Mouse (Mus musculus) midbrain, embryonic 11.5 days (tissue): ENCODE data around the gene Prkaa2. TPM values are rescaled to one million over a fixed set of nuclear protein-coding genes. Genes with fewer than 3 reads are reported as not detected.

Source experiments
- ATAC-seq: fragments of 200-750 bp; cut with Nextera tagmentation; 2 replicates; pipeline ENCODE4 v1.8.0; 2017; ENCODE audit warnings: moderate TSS enrichment, moderate library complexity; ENCODE audit not compliant: low FRiP score
- DNase-seq: peaks from one replicate; pipeline ENCODE4 v3.0.0; 2015; ENCODE audit warnings: low spot score; ENCODE audit errors: missing footprints
- H3K27ac ChIP-seq: fragments of 300-500 bp; sonication (generic); 2 replicates; pipeline ENCODE4 v1.5.1; 2014; ENCODE audit warnings: low read depth, low read length
- H3K27me3 ChIP-seq: fragments of 300-500 bp; sonication (generic); 2 replicates; pipeline ENCODE4 v1.6.1; 2014; ENCODE audit warnings: mild to moderate bottlenecking, low read length, moderate library complexity, mixed read lengths; ENCODE audit not compliant: control insufficient read depth, insufficient read depth
- H3K36me3 ChIP-seq: fragments of 300-500 bp; sonication (generic); 2 replicates; pipeline ENCODE4 v1.6.1; 2014; ENCODE audit warnings: mild to moderate bottlenecking, low read length, moderate library complexity, mixed read lengths; ENCODE audit not compliant: control insufficient read depth, insufficient read depth
- H3K4me1 ChIP-seq: fragments of 300-500 bp; sonication (generic); 2 replicates; pipeline ENCODE4 v1.6.1; 2014; ENCODE audit warnings: low read length; ENCODE audit not compliant: control insufficient read depth, insufficient read depth
- H3K4me2 ChIP-seq: fragments of 300-500 bp; sonication (generic); 2 replicates; pipeline ENCODE4 v1.6.1; 2014; ENCODE audit warnings: mild to moderate bottlenecking, moderate library complexity
- H3K4me3 ChIP-seq: fragments of 300-500 bp; sonication (generic); 2 replicates; pipeline ENCODE4 v1.5.1; 2014; ENCODE audit warnings: low read depth, low read length
- H3K9ac ChIP-seq: fragments of 300-500 bp; sonication (generic); 2 replicates; pipeline ENCODE4 v1.6.1; 2014; ENCODE audit warnings: low read length
- H3K9me3 ChIP-seq: fragments of 300-500 bp; sonication (generic); 2 replicates; pipeline ENCODE4 v1.6.1; 2016; ENCODE audit warnings: low read length; ENCODE audit not compliant: control insufficient read depth
- WGBS: fragments of 180-500 bp; shearing (Covaris S2); extraction: QIAGEN DNeasy Blood & Tissue Kit; methylation state at CpG from one replicate; pipeline ENCODE4 v1.1.7; 2014; 5-methylcytosine and 5-hydroxymethylcytosine counted together
- polyA plus RNA-seq: library from polyadenylated mRNA; unstranded; fragments of >200 nt; fragmentation: Nextera tagmentation; extraction: Ambion mirVana; gene quantifications from 2 replicates; pipeline ENCODE4 v1.2.1, GENCODE M21; 2014

Prkaa2 gene
- polyA plus RNA-seq, 1 experiment from 2014 or later: 3.7 TPM

- Histone ChIP-seq H3K4me1 (no peaks in the 10 kb centered on the region), H3K9ac (no peak overlapping the region), H3K27me3 (no peaks in the 10 kb centered on the region), H3K9me3 (no peaks in the 10 kb centered on the region), H3K36me3 (no peaks in the 10 kb centered on the region), H3K4me2 (no peak overlapping the region), H3K27ac (no peak overlapping the region), H3K4me3 (no peak overlapping the region)
- WGBS: 92% methylated on average over 6 of the region's 6 CpGs
- no peak for ATAC-seq
- DNase-seq: no peak
These were observed 119.7 kb downstream of the Prkaa2 start for GRCm38 (mm10) chr4:104990016-104990415.

GRCm38 (mm10) chr4:104988709-104989108 lies 121.0 kb downstream of the Prkaa2 start:
- no peak overlapping the region for H3K9ac ChIP-seq
- no peak overlapping the region for H3K27ac ChIP-seq
- H3K4me3 ChIP-seq: no peak overlapping the region
- no peaks in the 10 kb centered on the region for H3K4me1 ChIP-seq
- no peaks in the 10 kb centered on the region for H3K9me3 ChIP-seq
- H3K27me3 ChIP-seq: no peaks in the 10 kb centered on the region
- DNase-seq (no peak), ATAC-seq (no peak)
- no peaks in the 10 kb centered on the region for H3K36me3 ChIP-seq
- WGBS: 86% methylated on average over 7 of the region's 7 CpGs
- H3K4me2 ChIP-seq: no peak overlapping the region

- Histone ChIP-seq H3K4me1 (no peaks in the 10 kb centered on the region), H3K36me3 (no peaks in the 10 kb centered on the region), H3K4me2 (no peak overlapping the region), H3K9me3 (no peaks in the 10 kb centered on the region), H3K4me3 (no peak overlapping the region), H3K27ac (no peak overlapping the region), H3K9ac (no peak overlapping the region), H3K27me3 (no peaks in the 10 kb centered on the region)
- ATAC-seq (no peak), DNase-seq (no peak)
- whole genome bisulfite sequencing: 88% methylated on average over 5 of the region's 5 CpGs
These were observed 121.6 kb downstream of the Prkaa2 start for GRCm38 (mm10) chr4:104988102-104988501.

GRCm38 (mm10) chr4:104987631-104988030 lies 122.1 kb downstream of the Prkaa2 start:
- H3K9me3 ChIP-seq: no peaks in the 10 kb centered on the region
- no peak for DNase-seq
- H3K9ac ChIP-seq: no peak overlapping the region
- no peak for ATAC-seq
- WGBS: 88% methylated on average over 7 of the region's 7 CpGs
- H3K4me2 ChIP-seq: no peak overlapping the region
- no peak overlapping the region for H3K4me3 ChIP-seq
- no peaks in the 10 kb centered on the region for H3K4me1 ChIP-seq
- H3K27ac ChIP-seq: no peak overlapping the region
- no peaks in the 10 kb centered on the region for H3K36me3 ChIP-seq
- no peaks in the 10 kb centered on the region for H3K27me3 ChIP-seq

GRCm38 (mm10) chr4:104985960-104986632 lies 123.6 kb downstream of the Prkaa2 start:
- no peak for ATAC-seq
- WGBS: 89% methylated on average over 5 of the region's 5 CpGs

More at GRCm38 (mm10) chr4:104985960-104986632, 123.6 kb downstream of the Prkaa2 start:
- no peak overlapping the region for H3K9ac ChIP-seq
- H3K4me2 ChIP-seq: no peak overlapping the region
- no peaks in the 10 kb centered on the region for H3K4me1 ChIP-seq
- H3K27me3 ChIP-seq: no peaks in the 10 kb centered on the region
- H3K36me3 ChIP-seq: no peaks in the 10 kb centered on the region
- no peak overlapping the region for H3K27ac ChIP-seq
- no peak overlapping the region for H3K4me3 ChIP-seq
- DNase-seq: no peak
- H3K9me3 ChIP-seq: no peaks in the 10 kb centered on the region

Other genes with a start within 250 kb of the Prkaa2 start
- gene C8a, start 233.5 kb downstream of the Prkaa2 start, polyA plus RNA-seq: not detected in 2 replicates
- gene Fyb2, start 196.4 kb downstream of the Prkaa2 start, polyA plus RNA-seq: 0.07 TPM in 1 of 2 replicates, not detected in the other
- 46.3 and 47.0 TPM in 2 replicates for gene Plpp3, start 47.5 kb upstream of the Prkaa2 start, polyA plus RNA-seq